8 mouse cellular contexts compared by ENCODE assay signal in genomic region chr3:82073741-82074181, GRCm38 (mm10). TPM values are rescaled to one million over a fixed set of nuclear protein-coding genes. Genes with fewer than 3 reads are reported as not detected.
DNase-seq lines count a peak whose midpoint lies in the region; ATAC-seq and TF ChIP-seq lines count a peak whose summit lies in the region.

No protein-coding gene starts in this region.

- TF ChIP-seq EP300 in lung, postnatal 0 days (IDR thresholded peaks at IDR 0.05): no peak

- no peaks in the 10 kb centered on the region for H3K27me3 ChIP-seq in hindbrain, embryonic 16.5 days (replicated peaks; ENCODE audit: control insufficient read depth, insufficient read depth, low read length)
- no peaks in the 10 kb centered on the region for H3K27me3 ChIP-seq in lung, postnatal 0 days (replicated peaks; ENCODE audit: insufficient read depth, low read length)

- peak overlapping the region; percentile 90 for H3K4me2 ChIP-seq in hindbrain, embryonic 16.5 days (ENCODE audit: low read length)
- peak overlapping the region; percentile 81 for H3K4me2 ChIP-seq in lung, postnatal 0 days (replicated peaks; ENCODE audit: low read depth, low read length)

- peak overlapping the region; percentile 88 for H3K27ac ChIP-seq in hindbrain, embryonic 16.5 days (ENCODE audit: low read depth, low read length)
- 0 out of 2 replicates have a peak overlapping the region, but pooled peaks have one; percentile 73 for H3K27ac ChIP-seq in lung, postnatal 0 days (ENCODE audit: low read length)

- peaks cover 4% of the 10 kb centered on the region for H3K4me1 ChIP-seq in hindbrain, embryonic 16.5 days (ENCODE audit: control insufficient read depth, insufficient read depth, low read depth, low read length)
- no peaks in the 10 kb centered on the region for H3K4me1 ChIP-seq in lung, postnatal 0 days (ENCODE audit: insufficient read depth, low read depth, low read length)

- WGBS in hindbrain, embryonic 16.5 days: under 1% methylated on average over 34 of the region's 34 CpGs
- WGBS in lung, postnatal 0 days: 0% methylated on average over 34 of the region's 34 CpGs

- H3K9ac ChIP-seq in hindbrain, embryonic 16.5 days (ENCODE audit: low read depth, low read length): peak overlapping the region; percentile 82
- peak overlapping the region; percentile 32 for H3K9ac ChIP-seq in lung, postnatal 0 days (replicated peaks; ENCODE audit: low read depth)

- peak; percentile 11; the same call in 1 of the 2 replicates for ATAC-seq in common myeloid progenitor, adult 5-6 weeks (replicated peaks; ENCODE audit: low read depth, poor library complexity, severe bottlenecking)
- peak; percentile 74 for ATAC-seq in hindbrain, embryonic 16.5 days
- peak; percentile 68 for ATAC-seq in lung, postnatal 0 days
- no peak for ATAC-seq in activated CD4-positive, CD25-positive, alpha-beta regulatory T cell, adult 4 months

- no peaks in the 10 kb centered on the region for H3K9me3 ChIP-seq in hindbrain, embryonic 16.5 days (ENCODE audit: control insufficient read depth, low read length)
- H3K9me3 ChIP-seq in lung, postnatal 0 days (ENCODE audit: low read length): no peaks in the 10 kb centered on the region

- H3K36me3 ChIP-seq in hindbrain, embryonic 16.5 days (ENCODE audit: control insufficient read depth, insufficient read depth, low read length): no peaks in the 10 kb centered on the region
- no peaks in the 10 kb centered on the region for H3K36me3 ChIP-seq in lung, postnatal 0 days (ENCODE audit: insufficient read depth, low read length)

- H3K4me3 ChIP-seq in hindbrain, embryonic 16.5 days (ENCODE audit: low read length): peak overlapping the region; percentile 77
- H3K4me3 ChIP-seq in lung, postnatal 0 days (ENCODE audit: low read depth, low read length): peak overlapping the region; percentile 51

- TF ChIP-seq CTCF in lung, postnatal 0 days (IDR thresholded peaks at IDR 0.05): no peak

- peak; percentile 6 for DNase-seq in adrenal gland, adult 8-10 months
- peak; percentile 57 for DNase-seq in gastrocnemius, postnatal 10 days
- peak; percentile 62 for DNase-seq in left cerebral cortex, adult 11 months (ENCODE audit: low spot score)
- peak; percentile 63 for DNase-seq in lung, postnatal 0 days (ENCODE audit: low spot score)
- peak; percentile 25 for DNase-seq in retina, postnatal 7 days (ENCODE audit: low read depth, low spot score)

RNA-seq across cellular contexts. Expression of gene Gucy1b1, which starts 0.7 kb away (rescaled TPM):
- total RNA-seq in adrenal gland, adult 8-10 months (2022): 10 to 100 TPM in 3 of 4 experiments, 1 to 10 TPM in 1; 8.1 to 12.4 (median 10.6) TPM
- 0.87 and 2.0 TPM in 2 replicates for total RNA-seq in common myeloid progenitor, adult 5-6 weeks (2017)
- 10 to 100 TPM in 1 of 2 experiments, 1 to 10 TPM in 1; 8.6 to 10.6 TPM for total RNA-seq in gastrocnemius, postnatal 10 days (2021)
- polyA plus RNA-seq in hindbrain, embryonic 16.5 days (2015; fragmentation: Nextera tagmentation; extraction: Ambion mirVana): 63.0 and 74.0 TPM in 2 replicates
- polyA plus RNA-seq in lung, postnatal 0 days (2015; fragmentation: Nextera tagmentation; extraction: Ambion mirVana): 95.8 and 104 TPM in 2 replicates
- polyA plus RNA-seq in activated CD4-positive, CD25-positive, alpha-beta regulatory T cell, adult 4 months (2017; shearing (Covaris generic)): 1 to 10 TPM; 4.7 to 5.2 TPM

Comparison
In these comparisons a context has a peak if more than half of its experiments do, and no peak if none do; other contexts are left out.
1. DNase-seq: peak in every context shown above with its lines; median percentile 63 in lung, postnatal 0 days; 62 in left cerebral cortex, adult 11 months; 57 in gastrocnemius, postnatal 10 days; 25 in retina, postnatal 7 days; 6 in adrenal gland, adult 8-10 months.